8 mouse cellular contexts compared by ENCODE assay signal in the genomic region with DNA sequence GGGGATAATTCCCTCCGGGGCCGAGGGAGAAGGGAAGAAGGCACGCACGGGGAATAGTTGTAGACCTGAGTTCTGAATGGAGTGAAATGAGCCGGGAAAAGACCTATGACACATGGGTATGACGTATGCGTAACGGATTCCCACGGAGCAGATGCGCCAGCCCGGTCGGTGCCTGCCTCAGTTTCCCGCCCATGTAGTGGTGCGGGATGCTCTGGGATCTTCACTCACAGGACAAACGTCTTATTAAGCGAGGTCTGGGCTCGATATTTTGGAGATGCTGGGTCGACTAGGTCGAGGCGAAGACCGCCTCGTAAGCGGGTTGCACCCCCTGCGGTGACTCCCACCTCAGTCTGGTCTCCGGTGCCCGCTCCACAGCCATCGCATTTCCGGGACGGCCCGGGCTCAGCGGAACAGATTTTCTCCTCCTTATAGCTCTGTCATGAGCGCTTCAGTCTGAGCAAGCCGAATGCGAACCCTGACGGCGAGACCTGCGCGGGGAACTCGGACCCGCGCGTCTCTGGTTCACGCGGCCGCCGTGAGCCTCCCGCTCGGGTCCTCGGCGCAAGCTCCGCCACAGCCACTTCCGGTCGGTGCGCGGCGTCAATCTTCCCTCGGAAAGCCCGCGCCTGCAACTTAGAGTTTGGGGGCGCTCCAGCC. TPM values are rescaled to one million over a fixed set of nuclear protein-coding genes. Genes with fewer than 3 reads are reported as not detected.
DNase-seq lines count a peak whose midpoint lies in the region; ATAC-seq and TF ChIP-seq lines count a peak whose summit lies in the region.

A gene (minus strand): TSS at position 581 of the 657 bp plus-strand sequence.

- peak within 1 kb of the TSS; percentile 92 for H3K4me2 ChIP-seq in hindbrain, embryonic 13.5 days
- H3K4me2 ChIP-seq in lung, postnatal 0 days (replicated peaks; ENCODE audit: low read depth, low read length), result peak within 1 kb of the TSS; percentile 95

- no peaks in the 10 kb centered on the region for H3K9me3 ChIP-seq in hindbrain, embryonic 13.5 days
- H3K9me3 ChIP-seq in lung, postnatal 0 days (ENCODE audit: low read length), result no peaks in the 10 kb centered on the region

- no peak; the same call in 1 of the 2 replicates for TF ChIP-seq CTCF in lung, postnatal 0 days (IDR thresholded peaks at IDR 0.05)

- H3K4me1 ChIP-seq in hindbrain, embryonic 13.5 days (replicated peaks), result peaks cover 41% of the 10 kb centered on the region
- no peaks in the 10 kb centered on the region for H3K4me1 ChIP-seq in lung, postnatal 0 days (ENCODE audit: insufficient read depth, low read depth, low read length)

- peak within 1 kb of the TSS; percentile 80 for H3K27ac ChIP-seq in hindbrain, embryonic 13.5 days
- H3K27ac ChIP-seq in lung, postnatal 0 days (ENCODE audit: low read length), result peak within 1 kb of the TSS; percentile 93

- peak; percentile 86 for ATAC-seq in hindbrain, embryonic 13.5 days (ENCODE audit: low FRiP score)
- ATAC-seq in lung, postnatal 0 days, result peak; percentile 75

- peak within 1 kb of the TSS; percentile 84 for H3K9ac ChIP-seq in hindbrain, embryonic 13.5 days
- peak within 1 kb of the TSS; percentile 82 for H3K9ac ChIP-seq in lung, postnatal 0 days (replicated peaks; ENCODE audit: low read depth)

- peak; percentile 80 for DNase-seq in ZHBTc4 (ENCODE audit: low read depth, low spot score)
- peak; percentile 64 to 87 for DNase-seq in cerebellum, postnatal 4 days (ENCODE audit: low spot score in 2 of 2)
- DNase-seq in gastrocnemius, adult 18-20 months (ENCODE audit: low spot score), result peak; percentile 82
- DNase-seq in layer of hippocampus, postnatal 14 days (ENCODE audit: low spot score in 2 of 2), result peak; percentile 85 to 90
- DNase-seq in lung, postnatal 0 days (ENCODE audit: low spot score), result no peak
- peak; percentile 83 for DNase-seq in ovary, postnatal 36 days (ENCODE audit: low spot score)
- DNase-seq in urinary bladder, adult 2 months (ENCODE audit: low spot score), result peak; percentile 80

- peaks cover 14% of the 10 kb centered on the region for H3K36me3 ChIP-seq in hindbrain, embryonic 13.5 days
- H3K36me3 ChIP-seq in lung, postnatal 0 days (ENCODE audit: insufficient read depth, low read length), result peaks cover 10% of the 10 kb centered on the region; the same call in 1 of the 2 replicates

- no peaks in the 10 kb centered on the region for H3K27me3 ChIP-seq in hindbrain, embryonic 13.5 days
- H3K27me3 ChIP-seq in lung, postnatal 0 days (replicated peaks; ENCODE audit: insufficient read depth, low read length), result no peaks in the 10 kb centered on the region

- H3K4me3 ChIP-seq in hindbrain, embryonic 13.5 days, result peak within 1 kb of the TSS; percentile 84
- peak within 1 kb of the TSS; percentile 88 for H3K4me3 ChIP-seq in lung, postnatal 0 days (ENCODE audit: low read depth, low read length)

- under 1% methylated on average over 60 of the region's 60 CpGs for WGBS in hindbrain, embryonic 13.5 days
- WGBS in lung, postnatal 0 days, result under 1% methylated on average over 60 of the region's 60 CpGs

- no peak for TF ChIP-seq EP300 in lung, postnatal 0 days (IDR thresholded peaks at IDR 0.05)

RNA-seq across cellular contexts. Expression of the gene that starts here (rescaled TPM):
- 10 to 100 TPM; 20.0 to 21.4 TPM for total RNA-seq in gastrocnemius, adult 18-20 months (2021)
- polyA plus RNA-seq in hindbrain, embryonic 13.5 days (2015; fragmentation: Nextera tagmentation; extraction: Ambion mirVana), result 72.0 and 74.9 TPM in 2 replicates
- 10 to 100 TPM; 27.0 to 29.1 TPM for total RNA-seq in layer of hippocampus, postnatal 14 days (2021)
- 69.3 and 73.2 TPM in 2 replicates for polyA plus RNA-seq in lung, postnatal 0 days (2015; fragmentation: Nextera tagmentation; extraction: Ambion mirVana)
- polyA plus RNA-seq in urinary bladder, adult 2 months (2012; rRNA removed), result 29.3 and 33.3 TPM in 2 replicates
